In genomic region chr17:32951441-32951840, GRCm38 (mm10) we compare ENCODE assay signal across 9 mouse cellular contexts. TPM values are rescaled to one million over a fixed set of nuclear protein-coding genes. Genes with fewer than 3 reads are reported as not detected.
DNase-seq lines count a peak whose midpoint lies in the region; ATAC-seq and TF ChIP-seq lines count a peak whose summit lies in the region.
"Had no signal": no experiment of that assay in that cellular context is flagged by ENCODE, and none has a peak within 500 bp of the region (broad histone marks: within the 10 kb centered on the region; RNA-seq: fewer than 3 reads in every experiment).

No protein-coding gene starts in this region.

- no peak overlapping the region for H3K4me2 ChIP-seq in hindbrain, embryonic 14.5 days (replicated peaks)
- no peak overlapping the region for H3K4me2 ChIP-seq in hindbrain, embryonic 16.5 days (ENCODE audit: low read length)
- H3K4me2 ChIP-seq in forebrain, embryonic 14.5 days (ENCODE audit: low read length) = no peak overlapping the region
- H3K4me2 ChIP-seq: embryonic facial prominence, embryonic 12.5 days had no signal

- intact Hi-C loops in left cerebral cortex, postnatal 25 days (cut with DNase I) = loop anchor here (5.0 kb wide), 3 partner anchors 44 to 399 kb away; partner anchors contain the start of gene Zfp870

- H3K36me3 ChIP-seq in hindbrain, embryonic 14.5 days (replicated peaks; ENCODE audit: control insufficient read depth, insufficient read depth) = no peaks in the 10 kb centered on the region
- H3K36me3 ChIP-seq in hindbrain, embryonic 16.5 days (ENCODE audit: control insufficient read depth, insufficient read depth, low read length) = no peaks in the 10 kb centered on the region
- no peaks in the 10 kb centered on the region for H3K36me3 ChIP-seq in forebrain, embryonic 14.5 days (ENCODE audit: control insufficient read depth, insufficient read depth, low read length)
- no peaks in the 10 kb centered on the region for H3K36me3 ChIP-seq in splenic B cell, adult 2 months (ENCODE audit: control insufficient read depth, insufficient read depth, low read length, poor library complexity, severe bottlenecking)
- H3K36me3 ChIP-seq: embryonic facial prominence, embryonic 12.5 days had no signal

- H3K27me3 ChIP-seq in hindbrain, embryonic 14.5 days (ENCODE audit: control insufficient read depth, insufficient read depth, low read length) = no peaks in the 10 kb centered on the region
- no peaks in the 10 kb centered on the region for H3K27me3 ChIP-seq in hindbrain, embryonic 16.5 days (replicated peaks; ENCODE audit: control insufficient read depth, insufficient read depth, low read length)
- no peaks in the 10 kb centered on the region for H3K27me3 ChIP-seq in forebrain, embryonic 14.5 days (replicated peaks; ENCODE audit: control insufficient read depth, insufficient read depth, low read length)
- H3K27me3 ChIP-seq in splenic B cell, adult 2 months (ENCODE audit: control insufficient read depth, insufficient read depth, low read length, poor library complexity, severe bottlenecking) = no peaks in the 10 kb centered on the region
- H3K27me3 ChIP-seq: embryonic facial prominence, embryonic 12.5 days had no signal

- H3K4me1 ChIP-seq in hindbrain, embryonic 14.5 days (replicated peaks; ENCODE audit: control insufficient read depth, insufficient read depth, low read length) = peaks cover 4% of the 10 kb centered on the region; the same call in 1 of the 2 replicates
- peaks cover 5% of the 10 kb centered on the region for H3K4me1 ChIP-seq in hindbrain, embryonic 16.5 days (ENCODE audit: control insufficient read depth, insufficient read depth, low read depth, low read length)
- 0 out of 2 replicates have a peak, but pooled peaks cover 4% of the 10 kb centered on the region for H3K4me1 ChIP-seq in forebrain, embryonic 14.5 days (ENCODE audit: control insufficient read depth, insufficient read depth, low read length)

- 35% methylated on average over 16 of the region's 16 CpGs for WGBS in hindbrain, embryonic 14.5 days
- 32% methylated on average over 15 of the region's 16 CpGs for WGBS in hindbrain, embryonic 16.5 days
- WGBS in forebrain, embryonic 14.5 days = 31% methylated on average over 16 of the region's 16 CpGs

- no peaks in the 10 kb centered on the region for H3K9me3 ChIP-seq in hindbrain, embryonic 14.5 days (ENCODE audit: control insufficient read depth, low read length)
- H3K9me3 ChIP-seq in hindbrain, embryonic 16.5 days (ENCODE audit: control insufficient read depth, low read length) = no peaks in the 10 kb centered on the region
- no peaks in the 10 kb centered on the region for H3K9me3 ChIP-seq in forebrain, embryonic 14.5 days (replicated peaks; ENCODE audit: control insufficient read depth, low read length)
- H3K9me3 ChIP-seq: embryonic facial prominence, embryonic 12.5 days had no signal

- no peak overlapping the region for H3K9ac ChIP-seq in hindbrain, embryonic 14.5 days
- H3K9ac ChIP-seq in hindbrain, embryonic 16.5 days (ENCODE audit: low read depth, low read length) = no peak overlapping the region
- no peak overlapping the region for H3K9ac ChIP-seq in forebrain, embryonic 14.5 days (ENCODE audit: low read length)
- H3K9ac ChIP-seq: embryonic facial prominence, embryonic 12.5 days had no signal

- TF ChIP-seq CTCF in brain, embryonic 14.5 days (IDR thresholded peaks at IDR 0.05; ENCODE audit: borderline replicate concordance, extremely low read depth, insufficient read depth, insufficient read length) = peak; percentile 67

- ATAC-seq in hindbrain, embryonic 14.5 days (ENCODE audit: low FRiP score) = no peak
- no peak for ATAC-seq in hindbrain, embryonic 16.5 days
- ATAC-seq in forebrain, embryonic 14.5 days = no peak
- peak; percentile 20 for ATAC-seq in inflammation-experienced regulatory T-cells, adult 6 months

- no peak overlapping the region for H3K27ac ChIP-seq in hindbrain, embryonic 14.5 days
- no peak overlapping the region for H3K27ac ChIP-seq in hindbrain, embryonic 16.5 days (ENCODE audit: low read depth, low read length)
- no peak overlapping the region for H3K27ac ChIP-seq in forebrain, embryonic 14.5 days (ENCODE audit: low read depth, low read length)
- H3K27ac ChIP-seq: embryonic facial prominence, embryonic 12.5 days had no signal

- DNase-seq in hindbrain, embryonic 14.5 days (ENCODE audit: low spot score) = peak; percentile 67
- peak; percentile 73 for DNase-seq in brain, embryonic 14.5 days (ENCODE audit: low read depth)
- DNase-seq in forebrain, embryonic 14.5 days (ENCODE audit: low spot score) = peak; percentile 69
- peak; percentile 79 to 87 for DNase-seq in left cerebral cortex, postnatal 25 days (ENCODE audit: low spot score in 2 of 2)
- peak; percentile 61 to 78 for DNase-seq in natural killer cell, adult 2 months (ENCODE audit: low spot score in 2 of 2)
- peak; percentile 86 for DNase-seq in splenic B cell, adult 2 months (ENCODE audit: low read depth, low spot score)

- no peak for TF ChIP-seq POLR2A in brain, embryonic 14.5 days (IDR thresholded peaks at IDR 0.05; ENCODE audit: borderline replicate concordance, extremely low read depth, insufficient read depth, insufficient read length, poor library complexity, severe bottlenecking)

- no peak overlapping the region for H3K4me3 ChIP-seq in hindbrain, embryonic 14.5 days (replicated peaks; ENCODE audit: low read length)
- no peak overlapping the region for H3K4me3 ChIP-seq in hindbrain, embryonic 16.5 days (ENCODE audit: low read length)
- no peak overlapping the region for H3K4me3 ChIP-seq in forebrain, embryonic 14.5 days (ENCODE audit: low read depth, low read length)
- H3K4me3 ChIP-seq: embryonic facial prominence, embryonic 12.5 days had no signal

RNA-seq across cellular contexts. Expression of gene Cyp4f13, which starts 4.2 kb away (rescaled TPM):
- polyA plus RNA-seq in hindbrain, embryonic 14.5 days (2014; fragmentation: Nextera tagmentation; extraction: Ambion mirVana) = 9.4 and 10.1 TPM in 2 replicates
- polyA plus RNA-seq in hindbrain, embryonic 16.5 days (2015; fragmentation: Nextera tagmentation; extraction: Ambion mirVana) = 8.8 and 9.6 TPM in 2 replicates
- polyA plus RNA-seq in brain, embryonic 14.5 days (2012; rRNA removed) = 12.3 and 13.0 TPM in 2 replicates
- 3.6 and 4.5 TPM in 2 replicates for polyA plus RNA-seq in forebrain, embryonic 14.5 days (2014; fragmentation: Nextera tagmentation; extraction: Ambion mirVana)
- 10 to 100 TPM; 14.5 to 83.3 (median 55.8) TPM for polyA plus RNA-seq in inflammation-experienced regulatory T-cells, adult 6 months (2017; shearing (Covaris generic))
- total RNA-seq in left cerebral cortex, postnatal 25 days (2021) = 10 to 100 TPM; 14.8 to 20.8 TPM

RNA-seq across cellular contexts. Expression of gene Zfp472, which starts 14.2 kb away (rescaled TPM):
- polyA plus RNA-seq in hindbrain, embryonic 14.5 days (2014; fragmentation: Nextera tagmentation; extraction: Ambion mirVana) = 8.5 and 8.9 TPM in 2 replicates
- 6.5 and 6.9 TPM in 2 replicates for polyA plus RNA-seq in hindbrain, embryonic 16.5 days (2015; fragmentation: Nextera tagmentation; extraction: Ambion mirVana)
- polyA plus RNA-seq in brain, embryonic 14.5 days (2012; rRNA removed) = 4.5 and 4.6 TPM in 2 replicates
- 12.1 and 12.7 TPM in 2 replicates for polyA plus RNA-seq in forebrain, embryonic 14.5 days (2014; fragmentation: Nextera tagmentation; extraction: Ambion mirVana)
- polyA plus RNA-seq in inflammation-experienced regulatory T-cells, adult 6 months (2017; shearing (Covaris generic)) = 10 to 100 TPM; 23.9 to 28.3 (median 25.7) TPM
- 1 to 10 TPM; 4.9 to 6.3 TPM for total RNA-seq in left cerebral cortex, postnatal 25 days (2021)

RNA-seq across cellular contexts. Expression of gene Cyp4f14, which starts 34.3 kb away (rescaled TPM):
- polyA plus RNA-seq in hindbrain, embryonic 14.5 days (2014; fragmentation: Nextera tagmentation; extraction: Ambion mirVana) = 0.10 TPM in 1 of 2 replicates, not detected in the other
- polyA plus RNA-seq in hindbrain, embryonic 16.5 days (2015; fragmentation: Nextera tagmentation; extraction: Ambion mirVana) = not detected in 2 replicates
- polyA plus RNA-seq in brain, embryonic 14.5 days (2012; rRNA removed) = 0.04 and 0.15 TPM in 2 replicates
- polyA plus RNA-seq in forebrain, embryonic 14.5 days (2014; fragmentation: Nextera tagmentation; extraction: Ambion mirVana) = 0.10 TPM in 1 of 2 replicates, not detected in the other
- polyA plus RNA-seq in inflammation-experienced regulatory T-cells, adult 6 months (2017; shearing (Covaris generic)) = not detected
- 1 to 10 TPM; 6.0 to 6.6 TPM for total RNA-seq in left cerebral cortex, postnatal 25 days (2021)
- polyA plus RNA-seq: embryonic facial prominence, embryonic 12.5 days had no signal

RNA-seq across cellular contexts. Expression of gene Zfp952, which starts 41.5 kb away (rescaled TPM):
- 20.2 and 23.5 TPM in 2 replicates for polyA plus RNA-seq in hindbrain, embryonic 14.5 days (2014; fragmentation: Nextera tagmentation; extraction: Ambion mirVana)
- 18.6 and 19.4 TPM in 2 replicates for polyA plus RNA-seq in hindbrain, embryonic 16.5 days (2015; fragmentation: Nextera tagmentation; extraction: Ambion mirVana)
- 12.6 and 14.6 TPM in 2 replicates for polyA plus RNA-seq in brain, embryonic 14.5 days (2012; rRNA removed)
- polyA plus RNA-seq in forebrain, embryonic 14.5 days (2014; fragmentation: Nextera tagmentation; extraction: Ambion mirVana) = 17.5 and 20.0 TPM in 2 replicates
- 10 to 100 TPM; 14.5 to 20.2 (median 17.4) TPM for polyA plus RNA-seq in inflammation-experienced regulatory T-cells, adult 6 months (2017; shearing (Covaris generic))
- total RNA-seq in left cerebral cortex, postnatal 25 days (2021) = 10 to 100 TPM; 16.1 to 18.0 TPM

RNA-seq across cellular contexts. Expression of gene Zfp870, which starts 60.0 kb away (rescaled TPM):
- polyA plus RNA-seq in hindbrain, embryonic 14.5 days (2014; fragmentation: Nextera tagmentation; extraction: Ambion mirVana) = 7.9 and 10.1 TPM in 2 replicates
- 8.2 and 9.2 TPM in 2 replicates for polyA plus RNA-seq in hindbrain, embryonic 16.5 days (2015; fragmentation: Nextera tagmentation; extraction: Ambion mirVana)
- 4.6 and 5.2 TPM in 2 replicates for polyA plus RNA-seq in brain, embryonic 14.5 days (2012; rRNA removed)
- polyA plus RNA-seq in forebrain, embryonic 14.5 days (2014; fragmentation: Nextera tagmentation; extraction: Ambion mirVana) = 8.5 and 10.9 TPM in 2 replicates
- 10 to 100 TPM in 2 of 3 experiments, 1 to 10 TPM in 1; 9.1 to 12.9 (median 10.7) TPM for polyA plus RNA-seq in inflammation-experienced regulatory T-cells, adult 6 months (2017; shearing (Covaris generic))
- 1 to 10 TPM; 7.9 to 9.2 TPM for total RNA-seq in left cerebral cortex, postnatal 25 days (2021)
